Mouse (Mus musculus): ENCODE data around the gene A630095N17Rik. TPM values are rescaled to one million over a fixed set of nuclear protein-coding genes. Genes with fewer than 3 reads are reported as not detected.
A peak's percentile ranks its signal among the peaks of the same experiment; 100 is the strongest.

Gene A630095N17Rik
- polyA plus RNA-seq (2015; fragmentation: Nextera tagmentation; extraction: Ambion mirVana) = not detected in 2 replicates

- no peaks in the 10 kb centered on the region for H3K9me3 ChIP-seq
- H3K9ac ChIP-seq = no peak within 1 kb of the TSS
- no peaks in the 10 kb centered on the region for H3K36me3 ChIP-seq
- ATAC-seq (ENCODE audit: extremely low read depth, insufficient number of reproducible peaks, low FRiP score, low TSS enrichment) = no peak
- H3K4me1 ChIP-seq = peaks cover 36% of the 10 kb centered on the region
- WGBS = 66% methylated on average over 5 of the region's 5 CpGs
- H3K27ac ChIP-seq (replicated peaks) = no peak within 1 kb of the TSS
- no peaks in the 10 kb centered on the region; the same call in 1 of the 2 replicates for H3K27me3 ChIP-seq (replicated peaks)
- no peak within 1 kb of the TSS for H3K4me2 ChIP-seq
- H3K4me3 ChIP-seq = no peak within 1 kb of the TSS
Observed at GRCm38 (mm10) chr1:75231664-75232152, at the start of gene A630095N17Rik. Gene A630095N17Rik (minus strand): TSS chr1:75232102.

GRCm38 (mm10) chr1:75278228-75278627 lies 46.3 kb upstream of the A630095N17Rik start, which contains the start of gene Resp18:
Gene Resp18 (minus strand): TSS chr1:75278415.
- H3K27me3 ChIP-seq (replicated peaks) = peaks cover 65% of the 10 kb centered on the region
- no peak for ATAC-seq (ENCODE audit: extremely low read depth, insufficient number of reproducible peaks, low FRiP score, low TSS enrichment)
- H3K9me3 ChIP-seq = no peaks in the 10 kb centered on the region
- WGBS = 10% methylated on average over 13 of the region's 13 CpGs
- no peak within 1 kb of the TSS for H3K27ac ChIP-seq (replicated peaks)
- no peak within 1 kb of the TSS for H3K4me2 ChIP-seq
- H3K4me1 ChIP-seq = no peaks in the 10 kb centered on the region
- H3K4me3 ChIP-seq = no peak within 1 kb of the TSS
- H3K36me3 ChIP-seq = no peaks in the 10 kb centered on the region
- H3K9ac ChIP-seq = no peak within 1 kb of the TSS

- no peaks in the 10 kb centered on the region for H3K36me3 ChIP-seq
- H3K27me3 ChIP-seq (replicated peaks) = peaks cover 71% of the 10 kb centered on the region
- 7% methylated on average over 23 of the region's 23 CpGs for WGBS
- no peak overlapping the region for H3K27ac ChIP-seq (replicated peaks)
- no peak overlapping the region for H3K9ac ChIP-seq
- ATAC-seq (ENCODE audit: extremely low read depth, insufficient number of reproducible peaks, low FRiP score, low TSS enrichment) = no peak
- H3K4me2 ChIP-seq = no peak overlapping the region
- no peak overlapping the region for H3K4me3 ChIP-seq
- no peaks in the 10 kb centered on the region for H3K4me1 ChIP-seq
- H3K9me3 ChIP-seq = no peaks in the 10 kb centered on the region
Observed at GRCm38 (mm10) chr1:75277195-75278188, 45.6 kb upstream of the A630095N17Rik start.

GRCm38 (mm10) chr1:75264091-75264880 lies 32.4 kb upstream of the A630095N17Rik start, which contains the start of gene Ptprn:
Gene Ptprn (minus strand): TSS chr1:75264502.
- ATAC-seq (ENCODE audit: extremely low read depth, insufficient number of reproducible peaks, low FRiP score, low TSS enrichment) = no peak

GRCm38 (mm10) chr1:75262969-75263951 lies 31.4 kb upstream of the A630095N17Rik start:
- H3K4me3 ChIP-seq = peak overlapping the region; percentile 29
- no peak for ATAC-seq (ENCODE audit: extremely low read depth, insufficient number of reproducible peaks, low FRiP score, low TSS enrichment)

More at GRCm38 (mm10) chr1:75264091-75264880, 32.4 kb upstream of the A630095N17Rik start, which contains the start of gene Ptprn:
- H3K4me2 ChIP-seq = peak within 1 kb of the TSS; percentile 51
- no peaks in the 10 kb centered on the region for H3K36me3 ChIP-seq
- peak within 1 kb of the TSS; percentile 29 for H3K4me3 ChIP-seq
- H3K9ac ChIP-seq = no peak within 1 kb of the TSS
- H3K9me3 ChIP-seq = no peaks in the 10 kb centered on the region
- no peak within 1 kb of the TSS for H3K27ac ChIP-seq (replicated peaks)
- peaks cover 85% of the 10 kb centered on the region for H3K27me3 ChIP-seq (replicated peaks)
- 9% methylated on average over 32 of the region's 32 CpGs for WGBS
- H3K4me1 ChIP-seq = no peaks in the 10 kb centered on the region

GRCm38 (mm10) chr1:75261278-75261677 lies 29.4 kb upstream of the A630095N17Rik start:
- Histone ChIP-seq H3K36me3 (no peaks in the 10 kb centered on the region), H3K4me1 (no peaks in the 10 kb centered on the region), H3K9me3 (no peaks in the 10 kb centered on the region), H3K27me3 (replicated peaks) (peaks cover 64% of the 10 kb centered on the region), H3K27ac (replicated peaks) (no peak overlapping the region), H3K4me3 (no peak overlapping the region), H3K9ac (no peak overlapping the region), H3K4me2 (no peak overlapping the region)
- no peak for ATAC-seq (ENCODE audit: extremely low read depth, insufficient number of reproducible peaks, low FRiP score, low TSS enrichment)

More at GRCm38 (mm10) chr1:75262969-75263951, 31.4 kb upstream of the A630095N17Rik start:
- Histone ChIP-seq H3K4me2 (peak overlapping the region; percentile 51), H3K36me3 (no peaks in the 10 kb centered on the region), H3K27me3 (replicated peaks) (peaks cover 76% of the 10 kb centered on the region), H3K27ac (replicated peaks) (no peak overlapping the region), H3K9me3 (no peaks in the 10 kb centered on the region), H3K4me1 (no peaks in the 10 kb centered on the region), H3K9ac (no peak overlapping the region)
- whole genome bisulfite sequencing = 3% methylated on average over 40 of the region's 40 CpGs

- ATAC-seq (ENCODE audit: extremely low read depth, insufficient number of reproducible peaks, low FRiP score, low TSS enrichment) = no peak
- H3K27me3 ChIP-seq (replicated peaks) = peaks cover 28% of the 10 kb centered on the region
- H3K4me1 ChIP-seq = peaks cover 9% of the 10 kb centered on the region
- no peak overlapping the region for H3K9ac ChIP-seq
- H3K9me3 ChIP-seq = no peaks in the 10 kb centered on the region
- H3K4me2 ChIP-seq = no peak overlapping the region
- H3K36me3 ChIP-seq = no peaks in the 10 kb centered on the region
- 60% methylated on average over 10 of the region's 10 CpGs for WGBS
- H3K4me3 ChIP-seq = no peak overlapping the region
- H3K27ac ChIP-seq (replicated peaks) = no peak overlapping the region
Observed at GRCm38 (mm10) chr1:75255516-75256046, 23.7 kb upstream of the A630095N17Rik start.

GRCm38 (mm10) chr1:75254625-75255013 lies 22.7 kb upstream of the A630095N17Rik start:
- WGBS = 66% methylated on average over 8 of the region's 8 CpGs
- Histone ChIP-seq H3K4me3 (no peak overlapping the region), H3K27me3 (replicated peaks) (peaks cover 23% of the 10 kb centered on the region), H3K27ac (replicated peaks) (no peak overlapping the region), H3K9ac (no peak overlapping the region; the same call in 1 of the 2 replicates), H3K4me1 (peaks cover 10% of the 10 kb centered on the region), H3K36me3 (no peaks in the 10 kb centered on the region), H3K9me3 (no peaks in the 10 kb centered on the region), H3K4me2 (no peak overlapping the region)
- no peak for ATAC-seq (ENCODE audit: extremely low read depth, insufficient number of reproducible peaks, low FRiP score, low TSS enrichment)

- Histone ChIP-seq H3K36me3 (no peaks in the 10 kb centered on the region), H3K27ac (replicated peaks) (no peak overlapping the region), H3K4me2 (no peak overlapping the region), H3K9ac (no peak overlapping the region; the same call in 1 of the 2 replicates), H3K9me3 (no peaks in the 10 kb centered on the region), H3K27me3 (replicated peaks) (peaks cover 23% of the 10 kb centered on the region), H3K4me3 (no peak overlapping the region), H3K4me1 (peaks cover 15% of the 10 kb centered on the region)
- ATAC-seq (ENCODE audit: extremely low read depth, insufficient number of reproducible peaks, low FRiP score, low TSS enrichment) = no peak
- WGBS = 56% methylated on average over 16 of the region's 16 CpGs
Observed at GRCm38 (mm10) chr1:75253849-75254624, 22.1 kb upstream of the A630095N17Rik start.
